Mouse (Mus musculus) G1E-ER4 (cell line): ENCODE results near the gene Rbfox1. TPM values are rescaled to one million over a fixed set of nuclear protein-coding genes. Genes with fewer than 3 reads are reported as not detected.

Experiments used
- GATA1 ChIP-seq: IDR thresholded peaks from one replicate; pipeline ENCODE4 v1.8.0; 2012; ENCODE audit warnings: low read length, inconsistent platforms
- polyA plus RNA-seq: library from polyadenylated mRNA; stranded (reverse); fragments of >175 nt; gene quantifications from 2 replicates; pipeline ENCODE4 v1.2.3, GENCODE M21; 2012

Rbfox1 gene
- polyA plus RNA-seq, 1 experiment, result not detected

GRCm38 (mm10) chr16:7103301-7103700 lies 1218.1 kb downstream of the Rbfox1 start:
- no peak for TF ChIP-seq GATA1

GRCm38 (mm10) chr16:7106450-7107015 lies 1221.4 kb downstream of the Rbfox1 start:
- no peak for TF ChIP-seq GATA1

GRCm38 (mm10) chr16:7115945-7116344 lies 1230.8 kb downstream of the Rbfox1 start:
- no peak for TF ChIP-seq GATA1

- no peak for TF ChIP-seq GATA1
These were observed 1244.4 kb downstream of the Rbfox1 start for GRCm38 (mm10) chr16:7129591-7129990.

- TF ChIP-seq GATA1, result no peak
These were observed 1247.3 kb downstream of the Rbfox1 start for GRCm38 (mm10) chr16:7132434-7132833.

GRCm38 (mm10) chr16:7136971-7137370 lies 1251.8 kb downstream of the Rbfox1 start:
- no peak for TF ChIP-seq GATA1

GRCm38 (mm10) chr16:7139480-7139879 lies 1254.3 kb downstream of the Rbfox1 start:
- TF ChIP-seq GATA1, result no peak

GRCm38 (mm10) chr16:7140909-7141308 lies 1255.8 kb downstream of the Rbfox1 start:
- no peak for TF ChIP-seq GATA1

GRCm38 (mm10) chr16:7145505-7145904 lies 1260.3 kb downstream of the Rbfox1 start:
- no peak for TF ChIP-seq GATA1

- TF ChIP-seq GATA1, result no peak
These were observed 1261.3 kb downstream of the Rbfox1 start for GRCm38 (mm10) chr16:7146454-7146853.

GRCm38 (mm10) chr16:7147884-7148283 lies 1262.7 kb downstream of the Rbfox1 start:
- TF ChIP-seq GATA1, result no peak

- no peak for TF ChIP-seq GATA1
These were observed 1264.1 kb downstream of the Rbfox1 start for GRCm38 (mm10) chr16:7149106-7149899.

- TF ChIP-seq GATA1, result no peak
These were observed 1265.1 kb downstream of the Rbfox1 start for GRCm38 (mm10) chr16:7150201-7150791.

GRCm38 (mm10) chr16:7152401-7152800 lies 1267.2 kb downstream of the Rbfox1 start:
- no peak for TF ChIP-seq GATA1

GRCm38 (mm10) chr16:7154671-7155070 lies 1269.5 kb downstream of the Rbfox1 start:
- no peak for TF ChIP-seq GATA1
